Mouse (Mus musculus): Measurements from ENCODE around the gene Btn2a2. TPM values are rescaled to one million over a fixed set of nuclear protein-coding genes. Genes with fewer than 3 reads are reported as not detected.

Btn2a2 gene
- total and polyA plus RNA-seq, 3 experiments: 1.2 to 2.1 (median 1.3) TPM

GRCm38 (mm10) chr13:23435676-23436075 is 53.0 kb downstream of the Btn2a2 start:
- H3K4me2 ChIP-seq (ENCODE audit: insufficient read depth, low read depth, poor library complexity, severe bottlenecking): peak overlapping the region; percentile 100
- in situ Hi-C loops (cut with MboI; ENCODE audit: low pct_ligation_motif_present, low pct_unique_long_range_greater_than_20kb, low sequenced_read_pairs) (loop anchor here (25.0 kb wide), 2 partner anchors 1498 to 1573 kb away; partner anchors contain the start of gene Zfp184), dilution Hi-C loops (cut with MboI; ENCODE audit: extremely low pct_ligation_motif_present, extremely low pct_unique_long_range_greater_than_20kb, low sequenced_read_pairs) (no loop called here)
- H3K9me3 ChIP-seq (replicated peaks; ENCODE audit: low read length): no peaks in the 10 kb centered on the region
- H3K9ac ChIP-seq (ENCODE audit: insufficient read depth, low read depth): peak overlapping the region; percentile 97
- H3K79me2 ChIP-seq (replicated peaks; ENCODE audit: control insufficient read depth, extremely low read depth, insufficient read depth, poor library complexity, severe bottlenecking): no peaks in the 10 kb centered on the region
- TF ChIP-seq UBTF (IDR thresholded peaks at IDR 0.05; ENCODE audit: low read depth, low read length) (0 out of 2 replicates have a peak, but pooled peaks have one; percentile 54), CTCF (conservative IDR thresholded peaks at IDR 0.05 in 1 of 2, IDR thresholded peaks at IDR 0.05 in 1 of 2; ENCODE audit: low read depth in 2 of 2, low read length in 2 of 2) (no peak), ZKSCAN1 (IDR thresholded peaks at IDR 0.05; ENCODE audit: borderline replicate concordance, low read depth, low read length) (no peak)
- no peaks in the 10 kb centered on the region for H3K27me3 ChIP-seq (replicated peaks)
- DNase-seq (ENCODE audit: extremely low read depth): peak; percentile 73
- H3K4me3 ChIP-seq (replicated peaks in 1 of 3; ENCODE audit: low read depth in 2 of 3, low read length in 2 of 3, poor library complexity in 1 of 3): peak overlapping the region; percentile 46 to 69 (median 59)
- peaks cover 6 to 10% of the 10 kb centered on the region in 2 experiments; a peak in 3 of 4 replicates for H3K4me1 ChIP-seq (ENCODE audit: control insufficient read depth in 1 of 2, insufficient read depth in 2 of 2)
- H3K36me3 ChIP-seq (replicated peaks in 1 of 2; ENCODE audit: control insufficient read depth in 1 of 2, insufficient read depth in 1 of 2, low read length in 1 of 2): no peaks in the 10 kb centered on the region
- peak overlapping the region; percentile 80 for H3K27ac ChIP-seq (ENCODE audit: insufficient read depth, low read depth)

- TF ChIP-seq BHLHE40 (IDR thresholded peaks at IDR 0.05; ENCODE audit: low read depth, low read length) (no peak), TBP (conservative IDR thresholded peaks at IDR 0.05; ENCODE audit: low read depth, low read length) (no peak), MEF2A (IDR thresholded peaks at IDR 0.05; ENCODE audit: borderline replicate concordance, low read depth, low read length) (no peak), RAD21 (IDR thresholded peaks at IDR 0.05; ENCODE audit: low read depth, low read length) (no peak), SIN3A (IDR thresholded peaks at IDR 0.05; ENCODE audit: low read length) (no peak), POLR2A (IDR thresholded peaks at IDR 0.05; ENCODE audit: low read depth, low read length) (no peak), GABPA (IDR thresholded peaks at IDR 0.05; ENCODE audit: insufficient replicate concordance, low read depth, low read length) (no peak), IRF4 (IDR thresholded peaks at IDR 0.05; ENCODE audit: low read depth, low read length) (no peak), KAT2A (IDR thresholded peaks at IDR 0.05; ENCODE audit: insufficient replicate concordance, low read length) (no peak), USF1 (IDR thresholded peaks at IDR 0.05; ENCODE audit: low read depth, low read length) (no peak), NELFE (IDR thresholded peaks at IDR 0.05; ENCODE audit: low read depth, low read length) (no peak), ELF1 (IDR thresholded peaks at IDR 0.05; ENCODE audit: low read depth, low read length) (no peak), ZKSCAN1 (IDR thresholded peaks at IDR 0.05; ENCODE audit: borderline replicate concordance, low read depth, low read length) (no peak), RCOR1 (conservative IDR thresholded peaks at IDR 0.05; ENCODE audit: low read depth, low read length) (no peak)
- peak; percentile 49 for DNase-seq (ENCODE audit: extremely low read depth)
- Histone ChIP-seq H3K4me1 (ENCODE audit: control insufficient read depth in 1 of 2, insufficient read depth in 2 of 2) (peaks cover 6 to 10% of the 10 kb centered on the region in 2 experiments; a peak in 3 of 4 replicates), H3K27ac (ENCODE audit: insufficient read depth, low read depth) (peak overlapping the region; percentile 80), H3K79me2 (replicated peaks; ENCODE audit: control insufficient read depth, extremely low read depth, insufficient read depth, poor library complexity, severe bottlenecking) (no peaks in the 10 kb centered on the region), H3K9me3 (replicated peaks; ENCODE audit: low read length) (no peaks in the 10 kb centered on the region), H3K27me3 (replicated peaks) (no peaks in the 10 kb centered on the region), H3K36me3 (replicated peaks in 1 of 2; ENCODE audit: control insufficient read depth in 1 of 2, insufficient read depth in 1 of 2, low read length in 1 of 2) (no peaks in the 10 kb centered on the region), H3K9ac (ENCODE audit: insufficient read depth, low read depth) (peak overlapping the region; percentile 97), H3K4me3 (replicated peaks in 1 of 3; ENCODE audit: low read depth in 2 of 3, low read length in 2 of 3, poor library complexity in 1 of 3) (peak overlapping the region; percentile 46 to 69 (median 59)), H3K4me2 (ENCODE audit: insufficient read depth, low read depth, poor library complexity, severe bottlenecking) (peak overlapping the region; percentile 100)
- in situ Hi-C loops (cut with MboI; ENCODE audit: low pct_ligation_motif_present, low pct_unique_long_range_greater_than_20kb, low sequenced_read_pairs) (loop anchor here (25.0 kb wide), 2 partner anchors 1498 to 1573 kb away; partner anchors contain the start of gene Zfp184), dilution Hi-C loops (cut with MboI; ENCODE audit: extremely low pct_ligation_motif_present, extremely low pct_unique_long_range_greater_than_20kb, low sequenced_read_pairs) (no loop called here)
Observed at GRCm38 (mm10) chr13:23435241-23435640, 53.4 kb downstream of the Btn2a2 start.
